25 mouse cellular contexts compared by ENCODE assay signal in the genomic region with DNA sequence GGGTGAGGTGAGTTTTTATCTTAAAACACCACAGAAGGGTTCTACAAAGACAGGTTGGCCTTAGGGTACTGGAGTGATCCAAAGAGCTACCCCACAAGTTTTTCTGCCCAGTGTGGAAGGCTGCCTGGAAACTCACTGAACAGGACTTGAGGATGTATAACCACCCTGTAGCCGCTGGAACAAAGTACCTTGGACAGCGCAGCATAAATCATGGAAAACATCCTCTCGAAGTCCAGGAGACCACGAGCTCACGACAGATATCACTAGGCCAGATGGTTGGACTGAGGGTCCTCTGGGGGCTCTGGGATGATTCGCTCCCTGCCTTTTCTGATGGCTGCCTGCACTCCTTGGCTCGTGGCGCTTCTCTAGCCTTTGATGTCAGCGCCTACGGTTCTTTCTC. TPM values are rescaled to one million over a fixed set of nuclear protein-coding genes. Genes with fewer than 3 reads are reported as not detected.
DNase-seq lines count a peak whose midpoint lies in the region; ATAC-seq and TF ChIP-seq lines count a peak whose summit lies in the region.
"Had no signal": no experiment of that assay in that cellular context is flagged by ENCODE, and none has a peak within 500 bp of the region (broad histone marks: within the 10 kb centered on the region; RNA-seq: fewer than 3 reads in every experiment).

No protein-coding gene starts in this region.

- WGBS in cerebellum, adult 2 months: 69% methylated on average over 10 of the region's 10 CpGs
- 60% methylated on average over 10 of the region's 10 CpGs for WGBS in lung, embryonic 14.5 days

- DNase-seq in cerebellum, postnatal 10 days: peak; percentile 34 to 41
- no peak for DNase-seq in cerebellum, adult 2 months
- peak; percentile 66 for DNase-seq in lung, embryonic 14.5 days
- DNase-seq in lung, postnatal 36 days: no peak
- DNase-seq in embryo, embryonic 11 days: peak; percentile 45
- DNase-seq in B cell, adult 2 months: no peak
- DNase-seq in gastrocnemius, adult 8-10 months (ENCODE audit: low spot score in 2 of 2): no peak
- DNase-seq: adrenal gland, adult 2 months; adrenal gland, postnatal 36 days; cerebellum, adult 8-10 months; cerebellum, postnatal 25 days; gastrocnemius, adult 2 months; gastrocnemius, postnatal 36 days; heart, adult 11 months; heart, postnatal 10 days; heart, postnatal 4 days had no signal

- H3K9me3 ChIP-seq in lung, embryonic 14.5 days (ENCODE audit: low read depth, low read length): no peaks in the 10 kb centered on the region
- H3K9me3 ChIP-seq: heart, embryonic 10.5 days; hindbrain, embryonic 12.5 days had no signal

- TF ChIP-seq CTCF in cerebellum, adult 2 months (IDR thresholded peaks at IDR 0.05; ENCODE audit: borderline replicate concordance, insufficient read depth, low read depth, low read length): no peak
- TF ChIP-seq CTCF in lung, embryonic 14.5 days (IDR thresholded peaks at IDR 0.05; ENCODE audit: low read depth): no peak

- H3K4me1 ChIP-seq in cerebellum, adult 2 months (ENCODE audit: control insufficient read depth, insufficient read depth, low read length): no peaks in the 10 kb centered on the region
- H3K4me1 ChIP-seq in lung, embryonic 14.5 days (ENCODE audit: insufficient read depth): peaks cover 6% of the 10 kb centered on the region; the same call in 1 of the 2 replicates
- H3K4me1 ChIP-seq: heart, embryonic 10.5 days; hindbrain, embryonic 12.5 days had no signal

- H3K27me3 ChIP-seq in cerebellum, adult 2 months (ENCODE audit: control insufficient read depth, insufficient read depth, low read length): no peaks in the 10 kb centered on the region; the same call in 1 of the 2 replicates
- no peaks in the 10 kb centered on the region for H3K27me3 ChIP-seq in lung, embryonic 14.5 days (ENCODE audit: insufficient read depth, low read length)
- H3K27me3 ChIP-seq: hindbrain, embryonic 12.5 days had no signal

- H3K4me3 ChIP-seq in cerebellum, adult 2 months (replicated peaks; ENCODE audit: insufficient read depth, low read depth, low read length): no peak overlapping the region
- H3K4me3 ChIP-seq in lung, embryonic 14.5 days (ENCODE audit: low read depth, low read length): no peak overlapping the region
- H3K4me3 ChIP-seq: gastrocnemius, adult 2 months; heart, embryonic 10.5 days; hindbrain, embryonic 12.5 days had no signal

- no peak for TF ChIP-seq POLR2A in cerebellum, adult 2 months (IDR thresholded peaks at IDR 0.05; ENCODE audit: borderline replicate concordance, insufficient read depth, low read length)

- H3K36me3 ChIP-seq in lung, embryonic 14.5 days (ENCODE audit: insufficient read depth): no peaks in the 10 kb centered on the region
- H3K36me3 ChIP-seq: heart, embryonic 10.5 days; hindbrain, embryonic 12.5 days had no signal

- H3K4me2 ChIP-seq in lung, embryonic 14.5 days: no peak overlapping the region
- H3K4me2 ChIP-seq: hindbrain, embryonic 12.5 days had no signal

- ATAC-seq in lung, embryonic 14.5 days (ENCODE audit: insufficient read depth): no peak
- no peak for ATAC-seq in monocyte, adult 5-6 weeks (replicated peaks; ENCODE audit: insufficient number of reproducible peaks, low FRiP score, low TSS enrichment, poor library complexity, severe bottlenecking)
- ATAC-seq: forebrain, embryonic 14.5 days; hindbrain, embryonic 16.5 days; inflammation-experienced regulatory T-cells, adult 6 months; intestine, postnatal 0 days had no signal

- no peak overlapping the region for H3K27ac ChIP-seq in cerebellum, adult 2 months (ENCODE audit: insufficient read depth, low read length)
- no peak overlapping the region for H3K27ac ChIP-seq in lung, embryonic 14.5 days (ENCODE audit: low read depth)
- H3K27ac ChIP-seq: gastrocnemius, adult 2 months; heart, embryonic 10.5 days; hindbrain, embryonic 12.5 days had no signal

- no peak overlapping the region for H3K9ac ChIP-seq in lung, embryonic 14.5 days
- H3K9ac ChIP-seq: hindbrain, embryonic 12.5 days had no signal

RNA-seq across cellular contexts. Expression of gene Umodl1, which starts 24.1 kb away (rescaled TPM):
- 0.05 and 0.13 TPM in 2 replicates for polyA plus RNA-seq in cerebellum, adult 2 months (2012; rRNA removed)
- not detected in 2 replicates for polyA plus RNA-seq in lung, embryonic 14.5 days (2014; fragmentation: Nextera tagmentation; extraction: Ambion mirVana)
- not detected in 3 replicates for total RNA-seq in monocyte, adult 5-6 weeks (2017)
- total RNA-seq in gastrocnemius, adult 8-10 months (2022): not detected
- total RNA-seq: ES-E14; gastrocnemius, adult 2 months; gastrocnemius, postnatal 36 days; heart, postnatal 10 days; heart, postnatal 4 days had no signal
- polyA plus RNA-seq: heart, embryonic 14.5 days; inflammation-experienced regulatory T-cells, adult 6 months had no signal

Comparison
In these comparisons a context has a peak if more than half of its experiments do, and no peak if none do; other contexts are left out.
1. DNase-seq: peak in cerebellum, postnatal 10 days (2 of 2), lung, embryonic 14.5 days (single experiment) and embryo, embryonic 11 days (single experiment); none in cerebellum, adult 2 months (0 of 2), lung, postnatal 36 days (single experiment), B cell, adult 2 months (0 of 2) and gastrocnemius, adult 8-10 months (0 of 2).